Mouse (Mus musculus) heart, adult 2 months (tissue): ENCODE data around the gene Defb29. TPM values are rescaled to one million over a fixed set of nuclear protein-coding genes. Genes with fewer than 3 reads are reported as not detected.
A peak's percentile ranks its signal among the peaks of the same experiment; 100 is the strongest.

Source experiments
- DNase-seq, 2 experiments: peaks; one replicate each; pipeline ENCODE4 v3.0.0; 2021
- H3K27ac ChIP-seq: fragments of 200-600 bp; 2 replicates; pipeline ENCODE4 v1.8.1; 2022
- H3K27me3 ChIP-seq: fragments of 200-500 bp; 2 replicates; pipeline ENCODE4 v1.6.1; 2012; ENCODE audit warnings: mild to moderate bottlenecking, low read length, inconsistent platforms, mixed read lengths; ENCODE audit not compliant: control insufficient read depth, insufficient read depth
- H3K36me3 ChIP-seq: fragments of 200-500 bp; 2 replicates; pipeline ENCODE4 v1.6.1; 2012; ENCODE audit warnings: low read length, inconsistent platforms; ENCODE audit not compliant: control insufficient read depth, insufficient read depth
- H3K4me1 ChIP-seq: fragments of 200-500 bp; 2 replicates; pipeline ENCODE4 v1.6.1; 2011; ENCODE audit warnings: low read length; ENCODE audit not compliant: control insufficient read depth, insufficient read depth
- H3K4me3 ChIP-seq: fragments of 200-600 bp; 2 replicates; pipeline ENCODE4 v1.8.1; 2022
- H3K79me2 ChIP-seq: fragments of 200-500 bp; replicated peaks from 2 replicates; pipeline ENCODE4 v1.6.1; 2012; ENCODE audit warnings: mild to moderate bottlenecking, inconsistent platforms, low read length, moderate library complexity, mixed read lengths; ENCODE audit not compliant: control insufficient read depth, insufficient read depth
- H3K9ac ChIP-seq: fragments of 200-500 bp; 2 replicates; pipeline ENCODE4 v1.6.1; 2012; ENCODE audit warnings: low read depth, mild to moderate bottlenecking, control low read depth, inconsistent platforms, low read length, mixed read lengths
- CTCF ChIP-seq: fragments of 200-600 bp; IDR thresholded peaks from 2 replicates; pipeline ENCODE4 v1.8.1; 2022; ENCODE audit warnings: antibody characterized with exemption, mild to moderate bottlenecking, moderate library complexity
- EP300 ChIP-seq: fragments of 200-500 bp; IDR thresholded peaks from 2 replicates; pipeline ENCODE4 v1.6.1; 2011; ENCODE audit warnings: low read depth, low read length, control low read depth; ENCODE audit not compliant: insufficient read depth
- POLR2A ChIP-seq: fragments of 200-500 bp; IDR thresholded peaks from 2 replicates; pipeline ENCODE4 v1.6.1; 2011; ENCODE audit warnings: mild to moderate bottlenecking, low read depth, low read length, control low read depth; ENCODE audit not compliant: insufficient read depth
- WGBS: fragments of 180-500 bp; shearing (Covaris S2); methylation state at CpG from one replicate; pipeline ENCODE4 v1.1.7; 2018; 5-methylcytosine and 5-hydroxymethylcytosine counted together
- intact Hi-C: fragments of 180-260 bp; cut with DNase I; formaldehyde crosslinking; loops from one replicate; pipeline ENCODE4 v1.15.1; 2025
- polyA plus RNA-seq: library from polyadenylated mRNA; depleted of rRNA; stranded (reverse); fragments of >200 nt; gene quantifications from 2 replicates; pipeline ENCODE4 v1.2.3, GENCODE M21; 2012
- total RNA-seq, 2 experiments: library from RNA; stranded (reverse); gene quantifications; 2 replicates each; pipeline ENCODE4 v1.2.3; 2021

Gene Defb29
- total and polyA plus RNA-seq, 3 experiments: not detected

GRCm38 (mm10) chr2:152573484-152573883, 33.6 kb upstream of the Defb29 start:
- DNase-seq: peak in 1 of 2 experiments; percentile 18
- no peak for TF ChIP-seq EP300
- TF ChIP-seq POLR2A: no peak
- H3K79me2 ChIP-seq: no peaks in the 10 kb centered on the region
- H3K4me3 ChIP-seq: no peak overlapping the region
- intact Hi-C loops: no loop called here
- no peaks in the 10 kb centered on the region for H3K36me3 ChIP-seq
- 66% methylated on average over 8 of the region's 8 CpGs for WGBS
- H3K4me1 ChIP-seq: no peaks in the 10 kb centered on the region
- no peak overlapping the region for H3K27ac ChIP-seq
- no peak overlapping the region for H3K9ac ChIP-seq
- no peaks in the 10 kb centered on the region; the same call in 1 of the 2 replicates for H3K27me3 ChIP-seq

- TF ChIP-seq CTCF: peak; percentile 37
- no peak for TF ChIP-seq EP300
- Histone ChIP-seq H3K27ac (no peak within 1 kb of the TSS), H3K27me3 (no peaks in the 10 kb centered on the region; the same call in 1 of the 2 replicates), H3K4me1 (no peaks in the 10 kb centered on the region), H3K79me2 (no peaks in the 10 kb centered on the region), H3K4me3 (no peak within 1 kb of the TSS), H3K9ac (no peak within 1 kb of the TSS), H3K36me3 (no peaks in the 10 kb centered on the region)
- 63% methylated on average over 11 of the region's 11 CpGs for WGBS
- intact Hi-C loops: no loop called here
- no peak for DNase-seq
These were observed 32.4 kb upstream of the Defb29 start, which contains the start of gene Defb21 for GRCm38 (mm10) chr2:152572114-152572794. Defb21 (plus strand) TSS chr2:152572744.

GRCm38 (mm10) chr2:152570313-152570712, 30.4 kb upstream of the Defb29 start:
- no peaks in the 10 kb centered on the region for H3K36me3 ChIP-seq
- H3K27ac ChIP-seq: no peak overlapping the region
- WGBS: 78% methylated on average over 6 of the region's 6 CpGs
- H3K9ac ChIP-seq: no peak overlapping the region
- intact Hi-C loops: no loop called here
- no peaks in the 10 kb centered on the region for H3K79me2 ChIP-seq
- H3K27me3 ChIP-seq: no peaks in the 10 kb centered on the region
- no peak for TF ChIP-seq POLR2A
- no peak for TF ChIP-seq CTCF
- no peak for TF ChIP-seq EP300
- H3K4me3 ChIP-seq: no peak overlapping the region
- no peak for DNase-seq
- H3K4me1 ChIP-seq: no peaks in the 10 kb centered on the region

- no peak for DNase-seq
- no peak overlapping the region for H3K4me3 ChIP-seq
- no peaks in the 10 kb centered on the region for H3K27me3 ChIP-seq
- 81% methylated on average over 4 of the region's 4 CpGs for WGBS
- no peaks in the 10 kb centered on the region for H3K79me2 ChIP-seq
- no peak overlapping the region for H3K27ac ChIP-seq
- no peak for TF ChIP-seq POLR2A
- no peak for TF ChIP-seq CTCF
- no peak overlapping the region for H3K9ac ChIP-seq
- H3K4me1 ChIP-seq: no peaks in the 10 kb centered on the region
- H3K36me3 ChIP-seq: no peaks in the 10 kb centered on the region
- intact Hi-C loops: no loop called here
These were observed 30.0 kb upstream of the Defb29 start for GRCm38 (mm10) chr2:152569881-152570280.

GRCm38 (mm10) chr2:152569038-152569437, 29.1 kb upstream of the Defb29 start, which contains the start of gene Gm17416:
Gm17416 (plus strand) TSS chr2:152569338.
- no peaks in the 10 kb centered on the region for H3K27me3 ChIP-seq
- H3K4me1 ChIP-seq: no peaks in the 10 kb centered on the region
- no peaks in the 10 kb centered on the region for H3K36me3 ChIP-seq
- no peak within 1 kb of the TSS for H3K4me3 ChIP-seq
- H3K9ac ChIP-seq: no peak within 1 kb of the TSS
- intact Hi-C loops: no loop called here
- H3K79me2 ChIP-seq: no peaks in the 10 kb centered on the region
- 82% methylated on average over 5 of the region's 5 CpGs for WGBS
- TF ChIP-seq EP300: no peak
- TF ChIP-seq POLR2A: no peak
- TF ChIP-seq CTCF: no peak
- no peak within 1 kb of the TSS for H3K27ac ChIP-seq
- no peak for DNase-seq

- DNase-seq: no peak
- 80% methylated on average over 7 of the region's 7 CpGs for WGBS
- Histone ChIP-seq H3K9ac (no peak overlapping the region), H3K27ac (no peak overlapping the region), H3K4me3 (no peak overlapping the region), H3K27me3 (no peaks in the 10 kb centered on the region), H3K36me3 (no peaks in the 10 kb centered on the region), H3K79me2 (no peaks in the 10 kb centered on the region), H3K4me1 (no peaks in the 10 kb centered on the region)
- intact Hi-C loops: no loop called here
- TF ChIP-seq POLR2A (no peak), CTCF (no peak), EP300 (no peak)
These were observed 16.8 kb upstream of the Defb29 start for GRCm38 (mm10) chr2:152556655-152557054.
